Mouse (Mus musculus): ENCODE measurements at regions not wholly inside any gene's neighbourhood (a gene's known extent, or its start where the extent isn't known, plus 50 kb on each side); places are given as distances from the start of the nearest gene placed in this dataset.
A peak's percentile ranks its signal among the peaks of the same experiment; 100 is the strongest.

DNA sequence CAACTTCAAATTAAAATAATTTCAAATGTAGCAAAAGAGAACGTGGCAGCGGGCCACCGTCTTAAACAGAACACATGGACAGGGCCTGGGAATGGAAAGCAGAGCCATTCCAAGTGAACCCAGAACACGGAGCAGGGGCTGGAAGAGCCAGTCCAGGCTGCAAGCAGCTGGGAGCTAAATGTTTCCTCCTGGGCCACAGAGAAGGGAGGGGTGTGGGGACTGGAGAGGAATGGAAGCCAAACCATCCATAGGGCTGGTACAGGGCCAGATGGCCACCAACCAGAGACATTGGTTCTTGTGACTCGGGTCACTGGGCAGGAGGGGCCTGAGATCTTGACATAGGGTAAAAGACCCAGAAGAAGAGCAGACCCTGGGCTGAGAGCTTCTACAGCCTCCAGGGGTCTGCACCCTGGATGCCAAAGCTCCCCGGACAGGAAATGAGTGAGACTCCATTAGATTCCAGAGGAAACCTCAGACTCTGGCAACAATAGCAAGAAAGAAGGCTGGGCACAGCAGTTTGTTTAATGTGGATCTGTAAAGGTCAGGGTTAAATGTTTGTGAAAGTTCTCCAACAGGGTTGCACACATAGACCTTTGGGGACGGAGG is 333.1 kb upstream of the Nrp1 start:
- H3K4me1 ChIP-seq: peaks cover 14% of the 10 kb centered on the region
- no peak overlapping the region for H3K9ac ChIP-seq
- peak; percentile 79 for ATAC-seq (ENCODE audit: low FRiP score)
- peak overlapping the region; percentile 68 for H3K27ac ChIP-seq
- H3K4me3 ChIP-seq: no peak overlapping the region
- H3K27me3 ChIP-seq: no peaks in the 10 kb centered on the region; the same call in 1 of the 2 replicates
- H3K4me2 ChIP-seq (replicated peaks): no peak overlapping the region
- no peaks in the 10 kb centered on the region for H3K36me3 ChIP-seq
- 35% methylated on average over 7 of the region's 7 CpGs for WGBS
- H3K9me3 ChIP-seq (replicated peaks): no peaks in the 10 kb centered on the region

DNA sequence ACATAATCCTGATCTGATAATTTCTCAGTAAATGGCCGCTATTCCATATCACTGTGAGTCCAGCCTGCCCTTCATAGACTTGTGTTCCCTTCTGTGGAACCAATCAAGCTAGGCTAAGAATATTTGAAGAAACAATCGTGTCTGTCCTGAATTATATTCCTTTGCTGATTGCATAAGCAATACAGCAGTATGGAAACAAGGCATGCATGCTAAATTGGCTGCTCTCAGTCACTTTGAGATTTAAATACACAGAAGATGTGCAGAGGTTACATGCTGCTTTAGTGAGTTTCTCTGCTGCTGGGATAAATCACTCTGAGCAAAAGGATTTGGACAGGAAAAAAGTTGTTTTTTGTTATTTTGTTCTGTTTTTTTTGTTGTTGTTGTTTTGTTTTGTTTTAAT is 331.4 kb upstream of the Nrp1 start:
- no peak overlapping the region for H3K4me3 ChIP-seq
- no peak overlapping the region for H3K4me2 ChIP-seq (replicated peaks)
- no peaks in the 10 kb centered on the region; the same call in 1 of the 2 replicates for H3K27me3 ChIP-seq
- ATAC-seq (ENCODE audit: low FRiP score): no peak
- no peaks in the 10 kb centered on the region for H3K9me3 ChIP-seq (replicated peaks)
- WGBS: 78% methylated on average over 2 of the region's 2 CpGs
- H3K27ac ChIP-seq: no peak overlapping the region
- peaks cover 14% of the 10 kb centered on the region for H3K4me1 ChIP-seq
- H3K36me3 ChIP-seq: no peaks in the 10 kb centered on the region
- no peak overlapping the region for H3K9ac ChIP-seq

DNA sequence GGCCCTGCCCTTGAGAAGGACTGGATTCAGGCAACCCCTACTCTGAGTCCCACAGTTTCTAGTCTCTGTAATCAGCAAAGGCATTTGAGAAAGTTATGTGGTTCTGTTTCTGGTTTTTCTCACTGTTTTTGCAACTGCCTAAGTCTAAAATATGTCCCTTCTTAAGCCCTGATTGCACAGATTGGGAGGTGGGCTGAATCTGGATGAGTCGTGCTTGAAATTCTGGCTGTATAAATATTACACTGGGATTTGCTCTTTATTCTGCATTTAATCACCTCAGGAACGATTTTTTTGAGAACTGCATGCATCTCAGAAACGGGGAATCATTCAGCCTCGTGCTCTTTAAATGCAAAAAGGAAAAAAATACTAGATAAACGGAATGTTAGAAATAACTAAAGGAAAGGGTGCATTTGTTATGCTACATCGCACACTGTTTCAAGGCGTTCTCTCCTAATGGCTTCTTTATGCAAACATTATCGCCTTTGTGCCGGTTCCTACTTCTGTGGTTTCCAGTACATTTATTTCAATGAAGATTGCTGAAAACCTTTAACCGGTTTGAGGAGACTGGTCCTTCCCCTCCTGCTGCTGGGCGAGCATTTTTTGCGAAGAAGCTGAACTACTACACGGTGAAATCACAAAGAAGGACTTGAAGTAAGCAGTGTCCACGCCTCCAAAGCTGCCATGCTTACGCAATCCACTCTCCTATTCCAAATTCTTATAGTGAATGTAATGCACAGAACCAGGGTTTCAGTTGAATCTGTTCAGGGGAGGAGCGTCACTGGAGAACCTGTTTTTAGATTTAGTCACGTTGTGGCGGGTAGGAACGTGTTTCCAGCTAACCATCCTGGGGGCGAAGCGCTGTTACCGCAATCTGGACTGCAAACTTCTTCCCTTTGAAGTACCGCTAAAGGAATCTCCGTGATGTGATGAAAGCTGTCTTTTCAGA is 327.8 kb upstream of the Nrp1 start:
- Histone ChIP-seq H3K4me2 (replicated peaks) (no peak overlapping the region), H3K27ac (peak overlapping the region; percentile 13; the same call in 1 of the 2 replicates), H3K27me3 (no peaks in the 10 kb centered on the region), H3K9me3 (replicated peaks) (no peaks in the 10 kb centered on the region), H3K36me3 (no peaks in the 10 kb centered on the region), H3K4me1 (peaks cover 2% of the 10 kb centered on the region), H3K4me3 (no peak overlapping the region), H3K9ac (no peak overlapping the region)
- no peak for ATAC-seq (ENCODE audit: low FRiP score)
- WGBS: 74% methylated on average over 24 of the region's 24 CpGs

DNA sequence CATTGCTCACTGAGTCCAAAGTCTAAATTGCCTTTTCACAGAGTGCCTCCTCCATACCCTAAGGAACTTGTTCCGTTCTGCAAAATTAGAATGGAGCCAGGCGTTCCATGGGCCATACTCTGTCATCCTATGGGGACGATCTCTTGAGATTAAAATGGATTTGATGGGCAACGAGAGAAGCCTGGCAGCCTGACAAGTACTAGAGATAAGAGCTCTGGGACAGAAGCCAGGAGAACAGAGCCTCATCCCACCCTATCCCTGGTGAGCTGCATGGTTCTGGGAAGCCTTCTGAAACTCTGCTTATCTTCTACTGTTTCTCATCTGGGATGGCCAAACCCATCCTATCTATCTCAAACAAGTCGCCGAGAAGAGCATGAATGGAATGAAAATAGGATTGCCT is 324.3 kb upstream of the Nrp1 start:
- Histone ChIP-seq H3K27ac (no peak overlapping the region), H3K9ac (no peak overlapping the region), H3K36me3 (no peaks in the 10 kb centered on the region), H3K4me3 (no peak overlapping the region), H3K4me2 (replicated peaks) (no peak overlapping the region), H3K4me1 (no peaks in the 10 kb centered on the region), H3K27me3 (no peaks in the 10 kb centered on the region), H3K9me3 (replicated peaks) (no peaks in the 10 kb centered on the region)
- ATAC-seq (ENCODE audit: low FRiP score): no peak
- WGBS: 88% methylated on average over 6 of the region's 6 CpGs

DNA sequence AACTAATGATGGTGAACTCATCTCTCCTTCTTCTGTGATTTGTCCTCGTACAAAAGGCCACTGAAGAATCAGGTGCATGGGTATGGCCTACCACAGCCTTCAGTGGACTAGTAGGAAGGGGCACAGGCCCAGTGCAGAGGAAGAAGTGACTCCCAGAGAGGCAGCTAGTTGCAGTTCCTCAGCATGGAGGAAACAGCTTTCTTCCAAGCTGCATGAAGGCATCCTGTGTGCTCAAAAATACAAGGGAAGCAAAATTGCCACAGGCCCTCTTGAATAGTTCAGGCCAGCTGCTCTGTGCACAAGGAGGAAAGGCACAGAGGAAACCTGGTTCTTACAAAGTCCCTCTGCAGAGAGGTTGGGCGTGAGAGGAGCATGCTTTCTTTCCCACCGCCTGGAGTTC is 322.7 kb upstream of the Nrp1 start:
- Histone ChIP-seq H3K4me3 (no peak overlapping the region), H3K36me3 (no peaks in the 10 kb centered on the region), H3K4me2 (replicated peaks) (no peak overlapping the region), H3K9me3 (replicated peaks) (no peaks in the 10 kb centered on the region), H3K27ac (no peak overlapping the region), H3K9ac (no peak overlapping the region), H3K4me1 (no peaks in the 10 kb centered on the region), H3K27me3 (no peaks in the 10 kb centered on the region)
- 63% methylated on average over 3 of the region's 3 CpGs for WGBS
- ATAC-seq (ENCODE audit: low FRiP score): no peak

DNA sequence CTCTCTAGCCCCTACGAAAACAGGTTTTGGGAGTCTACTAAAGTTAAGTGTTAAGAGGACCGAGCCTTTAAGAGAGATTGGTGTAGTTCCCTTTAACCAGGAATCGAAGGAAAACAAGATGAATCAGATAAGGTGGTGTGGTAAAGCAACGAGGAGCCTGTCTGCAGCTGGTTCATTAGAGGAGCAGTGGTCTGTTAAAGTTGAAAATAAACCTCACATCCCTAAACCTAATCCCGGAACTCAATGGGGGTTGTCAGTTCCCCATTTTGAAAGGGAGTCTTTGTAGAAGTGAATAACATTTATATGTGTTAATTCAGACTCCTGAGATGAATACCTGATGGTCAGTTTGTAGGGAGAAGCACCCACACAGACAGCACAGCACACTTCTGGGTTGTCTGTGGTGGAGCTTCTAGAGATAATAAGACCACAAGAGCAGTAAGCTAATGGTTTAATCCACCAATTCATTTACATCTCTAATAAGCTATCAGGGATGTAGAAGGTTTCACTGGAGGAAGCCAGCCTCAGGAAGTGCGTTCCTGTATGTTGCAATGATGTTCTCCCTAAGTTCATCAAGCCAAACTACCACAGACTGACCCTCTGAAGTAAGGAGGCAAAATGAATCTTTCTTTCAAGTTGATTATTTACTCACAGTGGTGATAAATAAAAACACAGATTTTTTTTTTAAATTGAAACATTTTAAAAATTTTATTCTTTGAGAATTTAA is 318.9 kb upstream of the Nrp1 start:
- no peak for ATAC-seq (ENCODE audit: low FRiP score)
- no peak overlapping the region for H3K4me2 ChIP-seq (replicated peaks)
- 83% methylated on average over 6 of the region's 6 CpGs for WGBS

DNA sequence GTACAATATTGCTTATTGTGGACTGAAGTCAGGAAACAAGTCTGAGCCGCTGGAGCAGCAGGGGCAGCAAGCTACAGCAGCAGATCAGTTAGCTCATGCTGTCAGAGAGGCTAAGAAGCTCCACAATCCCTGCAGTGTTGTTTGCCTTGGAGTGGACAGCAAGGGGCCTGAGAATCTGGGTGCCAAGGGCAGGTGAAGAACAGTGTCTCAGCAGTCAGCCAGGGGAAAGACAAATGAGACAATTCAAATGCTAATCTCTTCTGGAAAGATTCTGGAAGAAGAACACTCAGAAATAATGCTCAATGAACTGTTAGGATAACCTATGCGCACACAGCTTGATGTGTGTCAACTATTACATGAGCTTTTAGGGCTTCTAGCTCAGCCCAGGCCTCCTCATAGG is 315.5 kb upstream of the Nrp1 start:
- Histone ChIP-seq H3K9ac (no peak overlapping the region), H3K27ac (no peak overlapping the region), H3K4me3 (no peak overlapping the region), H3K27me3 (no peaks in the 10 kb centered on the region), H3K4me1 (no peaks in the 10 kb centered on the region), H3K36me3 (no peaks in the 10 kb centered on the region), H3K4me2 (replicated peaks) (no peak overlapping the region), H3K9me3 (replicated peaks) (no peaks in the 10 kb centered on the region)
- 46% methylated on average over 2 of the region's 2 CpGs for WGBS
- ATAC-seq (ENCODE audit: low FRiP score): no peak

More for the DNA sequence above, 318.9 kb upstream of the Nrp1 start:
- no peak overlapping the region for H3K4me3 ChIP-seq
- no peaks in the 10 kb centered on the region for H3K4me1 ChIP-seq
- H3K36me3 ChIP-seq: no peaks in the 10 kb centered on the region
- no peak overlapping the region for H3K27ac ChIP-seq
- H3K9me3 ChIP-seq (replicated peaks): no peaks in the 10 kb centered on the region
- no peak overlapping the region for H3K9ac ChIP-seq
- H3K27me3 ChIP-seq: no peaks in the 10 kb centered on the region

DNA sequence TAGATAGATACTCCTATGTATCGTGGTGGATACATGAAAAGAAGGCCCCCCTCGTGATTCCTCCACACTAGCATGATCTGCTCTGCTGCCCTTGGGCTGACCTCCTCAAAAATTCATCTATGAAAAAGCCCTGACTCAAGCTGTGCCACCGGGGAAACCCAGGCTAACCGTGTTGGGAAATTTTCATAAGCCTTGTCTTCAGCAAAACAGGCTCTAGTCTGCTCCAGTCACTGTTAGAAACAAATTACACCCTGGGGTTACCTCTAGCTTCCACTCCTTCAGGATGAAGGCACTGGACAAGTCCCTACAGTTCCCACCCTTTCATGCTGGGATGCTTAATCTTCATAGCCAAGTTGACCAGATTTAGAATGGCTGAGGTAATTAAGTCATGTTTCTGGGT is 315.0 kb upstream of the Nrp1 start:
- Histone ChIP-seq H3K4me2 (replicated peaks) (no peak overlapping the region), H3K36me3 (no peaks in the 10 kb centered on the region), H3K4me3 (no peak overlapping the region), H3K9ac (no peak overlapping the region), H3K27ac (no peak overlapping the region), H3K27me3 (no peaks in the 10 kb centered on the region), H3K9me3 (replicated peaks) (no peaks in the 10 kb centered on the region), H3K4me1 (no peaks in the 10 kb centered on the region)
- WGBS: 76% methylated on average over 4 of the region's 4 CpGs
- ATAC-seq (ENCODE audit: low FRiP score): no peak

DNA sequence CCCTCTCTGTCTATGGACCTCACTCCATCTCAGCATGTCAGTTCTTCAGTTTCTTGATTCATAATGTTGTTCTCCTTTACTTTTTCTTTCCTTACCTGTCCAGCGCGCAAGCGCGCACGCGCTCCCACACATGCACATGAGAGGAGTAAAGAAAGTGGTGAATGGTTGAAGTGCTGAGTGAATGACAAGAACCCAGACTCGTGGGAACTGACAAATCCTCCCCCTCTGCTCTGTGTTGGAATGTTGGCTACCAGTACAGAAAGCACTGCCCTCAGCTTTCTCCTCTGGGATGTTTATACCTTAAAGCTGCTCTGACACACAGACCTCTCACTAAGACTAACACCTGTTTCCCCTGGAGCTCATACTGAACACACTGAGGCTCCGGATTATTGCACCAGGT is 302.2 kb upstream of the Nrp1 start:
- H3K4me3 ChIP-seq: no peak overlapping the region
- 89% methylated on average over 8 of the region's 8 CpGs for WGBS
- no peak overlapping the region for H3K9ac ChIP-seq
- H3K27me3 ChIP-seq: no peaks in the 10 kb centered on the region
- no peak overlapping the region for H3K4me2 ChIP-seq (replicated peaks)
- H3K9me3 ChIP-seq (replicated peaks): no peaks in the 10 kb centered on the region
- H3K27ac ChIP-seq: no peak overlapping the region
- no peaks in the 10 kb centered on the region for H3K4me1 ChIP-seq
- no peaks in the 10 kb centered on the region for H3K36me3 ChIP-seq
- ATAC-seq (ENCODE audit: low FRiP score): no peak

DNA sequence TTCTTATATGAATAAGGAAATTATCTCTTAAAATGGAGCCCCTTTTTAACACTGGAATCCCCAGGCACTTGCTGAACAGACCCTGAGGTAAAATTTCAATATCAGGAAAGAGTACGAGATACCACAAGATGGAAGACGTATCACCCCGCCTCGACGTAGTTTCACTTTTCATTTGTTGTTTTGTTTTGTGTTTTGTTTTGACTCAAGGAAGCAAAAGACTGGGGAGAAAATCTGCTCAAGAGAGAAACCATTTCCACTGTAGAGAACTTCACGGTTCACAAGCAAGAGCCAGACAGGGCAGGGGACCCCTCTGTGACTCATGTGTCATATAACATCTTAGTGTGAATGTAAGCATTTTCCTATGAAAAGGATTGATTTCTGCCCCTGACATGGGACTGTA is 300.6 kb upstream of the Nrp1 start:
- Histone ChIP-seq H3K4me1 (no peaks in the 10 kb centered on the region), H3K27ac (no peak overlapping the region), H3K27me3 (no peaks in the 10 kb centered on the region), H3K4me3 (no peak overlapping the region), H3K4me2 (replicated peaks) (no peak overlapping the region), H3K9ac (no peak overlapping the region), H3K9me3 (replicated peaks) (no peaks in the 10 kb centered on the region), H3K36me3 (no peaks in the 10 kb centered on the region)
- no peak for ATAC-seq (ENCODE audit: low FRiP score)
- WGBS: 84% methylated on average over 6 of the region's 6 CpGs

DNA sequence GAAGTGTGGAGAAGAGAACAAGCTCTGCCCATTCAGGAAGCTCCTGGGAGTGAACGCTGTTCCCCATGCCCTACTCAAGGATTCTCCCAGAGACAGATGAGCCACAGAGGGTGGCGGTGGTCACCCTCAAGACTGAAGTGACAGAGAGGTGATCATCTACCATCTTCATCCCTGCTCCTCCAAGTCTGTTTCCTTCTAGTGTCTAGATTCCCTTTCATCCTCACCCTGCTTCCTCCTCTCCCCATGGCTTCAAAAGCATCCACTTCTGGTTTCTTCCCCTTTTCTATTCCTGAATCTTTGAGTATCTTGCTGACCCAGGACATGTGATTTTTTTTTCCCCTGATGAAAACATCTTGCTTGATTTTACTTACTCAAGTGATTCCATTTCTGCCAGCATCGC is 298.6 kb upstream of the Nrp1 start:
- Histone ChIP-seq H3K4me1 (no peaks in the 10 kb centered on the region), H3K9me3 (replicated peaks) (no peaks in the 10 kb centered on the region), H3K4me3 (no peak overlapping the region), H3K9ac (no peak overlapping the region), H3K27me3 (no peaks in the 10 kb centered on the region), H3K36me3 (no peaks in the 10 kb centered on the region), H3K27ac (no peak overlapping the region), H3K4me2 (replicated peaks) (no peak overlapping the region)
- ATAC-seq (ENCODE audit: low FRiP score): no peak
- 82% methylated on average over 3 of the region's 3 CpGs for WGBS

DNA sequence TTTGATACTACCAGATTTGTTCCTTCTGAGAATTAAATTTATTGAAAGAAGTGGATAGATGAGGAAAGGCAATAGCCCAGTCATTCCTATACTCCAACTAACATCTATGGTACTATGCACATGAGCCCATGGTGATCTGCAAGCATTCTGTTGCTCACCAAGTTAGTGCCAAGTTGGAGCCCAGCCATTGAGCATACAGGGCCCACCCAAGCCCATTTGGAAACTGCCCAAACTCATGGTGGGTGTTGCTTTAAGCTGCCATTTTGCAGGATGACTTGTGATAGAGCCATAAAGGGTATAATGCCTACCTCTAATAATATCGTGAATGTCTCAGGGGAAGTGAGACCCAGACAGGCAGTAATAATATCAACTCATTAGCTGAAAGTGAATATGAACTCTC is 294.2 kb upstream of the Nrp1 start:
- WGBS: 96% methylated on average over 1 of the region's 1 CpGs
- no peak overlapping the region for H3K9ac ChIP-seq
- H3K4me2 ChIP-seq (replicated peaks): no peak overlapping the region
- no peak overlapping the region for H3K27ac ChIP-seq
- H3K27me3 ChIP-seq: no peaks in the 10 kb centered on the region
- no peaks in the 10 kb centered on the region for H3K4me1 ChIP-seq
- no peak for ATAC-seq (ENCODE audit: low FRiP score)
- H3K9me3 ChIP-seq (replicated peaks): no peaks in the 10 kb centered on the region
- H3K4me3 ChIP-seq: no peak overlapping the region
- H3K36me3 ChIP-seq: no peaks in the 10 kb centered on the region

Measured in hindbrain, embryonic 12.5 days (tissue).